Mouse (Mus musculus) right cerebral cortex, postnatal 36 days (tissue): ENCODE measurements around the gene Gm498.

Experiments used
- DNase-seq, 2 experiments: peaks; one replicate each; pipeline ENCODE4 v3.0.0; 2022; ENCODE audit warnings: low spot score in 2 of 2, mixed read lengths in 1 of 2

The Gm498 gene

GRCm38 (mm10) chr7:143891146-143891545 is 24.5 kb downstream of the Gm498 start:
- peak in 1 of 2 experiments; percentile 18 for DNase-seq

GRCm38 (mm10) chr7:143892361-143892760 is 25.7 kb downstream of the Gm498 start:
- DNase-seq: no peak

GRCm38 (mm10) chr7:143900667-143901066 is 34.0 kb downstream of the Gm498 start:
- DNase-seq: no peak

- no peak for DNase-seq
These were observed 38.5 kb downstream of the Gm498 start for GRCm38 (mm10) chr7:143905176-143905575.

GRCm38 (mm10) chr7:143905606-143906005 is 39.0 kb downstream of the Gm498 start:
- peak; percentile 23 to 37 for DNase-seq

GRCm38 (mm10) chr7:143913611-143914010 is 47.0 kb downstream of the Gm498 start:
- no peak for DNase-seq

GRCm38 (mm10) chr7:143919031-143919679 is 52.5 kb downstream of the Gm498 start:
- no peak for DNase-seq

GRCm38 (mm10) chr7:143929899-143930298 is 63.3 kb downstream of the Gm498 start:
- DNase-seq: no peak

- peak in 1 of 2 experiments; percentile 4 for DNase-seq
These were observed 72.0 kb downstream of the Gm498 start for GRCm38 (mm10) chr7:143938647-143939046.

GRCm38 (mm10) chr7:143939476-143939875 is 72.8 kb downstream of the Gm498 start:
- DNase-seq: no peak

- DNase-seq: no peak
These were observed 76.5 kb downstream of the Gm498 start for GRCm38 (mm10) chr7:143942941-143943691.

- no peak for DNase-seq
These were observed 77.9 kb downstream of the Gm498 start for GRCm38 (mm10) chr7:143944421-143944980.
